Mouse (Mus musculus): Measurements from ENCODE around the gene Myoc. TPM values are rescaled to one million over a fixed set of nuclear protein-coding genes. Genes with fewer than 3 reads are reported as not detected.
"Not testable (repeated sequence)": the region's sequence is repeated elsewhere in the genome, so short reads cannot be mapped to it uniquely, and the experiment has no call there.

Gene Myoc
- polyA plus RNA-seq, 1 experiment from 2014 or later = not detected

GRCm38 (mm10) chr1:162623895-162624294 lies 15.1 kb upstream of the Myoc start:
- 47% methylated on average over 4 of the region's 4 CpGs for WGBS
- Histone ChIP-seq H3K4me2 (replicated peaks; ENCODE audit: low read depth) (no peak overlapping the region), H3K27ac (replicated peaks) (no peak overlapping the region), H3K9ac (ENCODE audit: low read length) (no peak overlapping the region), H3K27me3 (ENCODE audit: control insufficient read depth, insufficient read depth, low read length) (no peaks in the 10 kb centered on the region), H3K4me3 (ENCODE audit: low read depth, low read length) (no peak overlapping the region), H3K9me3 (ENCODE audit: control insufficient read depth, low read length) (no peaks in the 10 kb centered on the region), H3K36me3 (ENCODE audit: control insufficient read depth, insufficient read depth, low read length) (no peaks in the 10 kb centered on the region), H3K4me1 (replicated peaks; ENCODE audit: control insufficient read depth, insufficient read depth) (no peaks in the 10 kb centered on the region)
- no peak for ATAC-seq (ENCODE audit: low FRiP score, low TSS enrichment)
- TF ChIP-seq CTCF (IDR thresholded peaks at IDR 0.05; ENCODE audit: low read depth) = no peak
- no peak for TF ChIP-seq EP300 (optimal IDR thresholded peaks at IDR 0.05)
- DNase-seq (ENCODE audit: low spot score) = no peak

- Histone ChIP-seq H3K27me3 (ENCODE audit: control insufficient read depth, insufficient read depth, low read length) (no peaks in the 10 kb centered on the region), H3K9ac (ENCODE audit: low read length) (no peak overlapping the region), H3K27ac (replicated peaks) (no peak overlapping the region), H3K4me1 (replicated peaks; ENCODE audit: control insufficient read depth, insufficient read depth) (no peaks in the 10 kb centered on the region), H3K9me3 (ENCODE audit: control insufficient read depth, low read length) (no peaks in the 10 kb centered on the region), H3K36me3 (ENCODE audit: control insufficient read depth, insufficient read depth, low read length) (no peaks in the 10 kb centered on the region), H3K4me3 (ENCODE audit: low read depth, low read length) (no peak overlapping the region), H3K4me2 (replicated peaks; ENCODE audit: low read depth) (no peak overlapping the region)
- ATAC-seq (ENCODE audit: low FRiP score, low TSS enrichment) (no peak), DNase-seq (ENCODE audit: low spot score) (no peak)
- 45% methylated on average over 7 of the region's 7 CpGs for WGBS
- TF ChIP-seq CTCF (IDR thresholded peaks at IDR 0.05; ENCODE audit: low read depth) (no peak), EP300 (optimal IDR thresholded peaks at IDR 0.05) (no peak)
These were observed 13.7 kb upstream of the Myoc start for GRCm38 (mm10) chr1:162625229-162625628.

- H3K27me3 ChIP-seq (ENCODE audit: control insufficient read depth, insufficient read depth, low read length); DNase-seq (ENCODE audit: low spot score); H3K9ac ChIP-seq (ENCODE audit: low read length); H3K4me1 ChIP-seq (replicated peaks; ENCODE audit: control insufficient read depth, insufficient read depth); H3K4me2 ChIP-seq (replicated peaks; ENCODE audit: low read depth); ATAC-seq (ENCODE audit: low FRiP score, low TSS enrichment); H3K27ac ChIP-seq (replicated peaks); H3K9me3 ChIP-seq (ENCODE audit: control insufficient read depth, low read length); H3K4me3 ChIP-seq (ENCODE audit: low read depth, low read length); H3K36me3 ChIP-seq (ENCODE audit: control insufficient read depth, insufficient read depth, low read length): not testable (repeated sequence)
- 83% methylated on average over 4 of the region's 4 CpGs for WGBS
These were observed 11.1 kb upstream of the Myoc start for GRCm38 (mm10) chr1:162627821-162628220.

GRCm38 (mm10) chr1:162628326-162628725 lies 10.6 kb upstream of the Myoc start:
- H3K4me3 ChIP-seq (ENCODE audit: low read depth, low read length); H3K4me2 ChIP-seq (replicated peaks; ENCODE audit: low read depth); H3K27me3 ChIP-seq (ENCODE audit: control insufficient read depth, insufficient read depth, low read length); H3K27ac ChIP-seq (replicated peaks); ATAC-seq (ENCODE audit: low FRiP score, low TSS enrichment); H3K9ac ChIP-seq (ENCODE audit: low read length); H3K36me3 ChIP-seq (ENCODE audit: control insufficient read depth, insufficient read depth, low read length); H3K9me3 ChIP-seq (ENCODE audit: control insufficient read depth, low read length); DNase-seq (ENCODE audit: low spot score); H3K4me1 ChIP-seq (replicated peaks; ENCODE audit: control insufficient read depth, insufficient read depth): not testable (repeated sequence)
- 95% methylated on average over 15 of the region's 15 CpGs for WGBS

- not testable (repeated sequence) for H3K27me3 ChIP-seq (ENCODE audit: control insufficient read depth, insufficient read depth, low read length); DNase-seq (ENCODE audit: low spot score); H3K9me3 ChIP-seq (ENCODE audit: control insufficient read depth, low read length); H3K4me1 ChIP-seq (replicated peaks; ENCODE audit: control insufficient read depth, insufficient read depth); H3K4me3 ChIP-seq (ENCODE audit: low read depth, low read length); H3K9ac ChIP-seq (ENCODE audit: low read length); H3K27ac ChIP-seq (replicated peaks); ATAC-seq (ENCODE audit: low FRiP score, low TSS enrichment); H3K36me3 ChIP-seq (ENCODE audit: control insufficient read depth, insufficient read depth, low read length); H3K4me2 ChIP-seq (replicated peaks; ENCODE audit: low read depth)
- WGBS = 48% methylated on average over 1 of the region's 1 CpGs
These were observed 3.5 kb upstream of the Myoc start for GRCm38 (mm10) chr1:162635291-162635931.

GRCm38 (mm10) chr1:162636516-162636915 lies 2.4 kb upstream of the Myoc start:
- DNase-seq (ENCODE audit: low spot score) (no peak), ATAC-seq (ENCODE audit: low FRiP score, low TSS enrichment) (no peak)
- no peak for TF ChIP-seq CTCF (IDR thresholded peaks at IDR 0.05; ENCODE audit: low read depth)
- no peak overlapping the region for H3K27ac ChIP-seq (replicated peaks)
- no peaks in the 10 kb centered on the region for H3K4me1 ChIP-seq (replicated peaks; ENCODE audit: control insufficient read depth, insufficient read depth)
- no peak overlapping the region for H3K4me2 ChIP-seq (replicated peaks; ENCODE audit: low read depth)
- no peak overlapping the region for H3K4me3 ChIP-seq (ENCODE audit: low read depth, low read length)
- H3K36me3 ChIP-seq (ENCODE audit: control insufficient read depth, insufficient read depth, low read length) = no peaks in the 10 kb centered on the region
- 65% methylated on average over 3 of the region's 3 CpGs for WGBS
- H3K9me3 ChIP-seq (ENCODE audit: control insufficient read depth, low read length) = no peaks in the 10 kb centered on the region
- H3K27me3 ChIP-seq (ENCODE audit: control insufficient read depth, insufficient read depth, low read length) = no peaks in the 10 kb centered on the region
- H3K9ac ChIP-seq (ENCODE audit: low read length) = no peak overlapping the region

Data from stomach, postnatal 0 days (tissue).